Mouse (Mus musculus): Measurements from ENCODE around the gene Dnaaf2.
A peak's percentile ranks its signal among the peaks of the same experiment; 100 is the strongest.
"Not testable (repeated sequence)": the region's sequence is repeated elsewhere in the genome, so short reads cannot be mapped to it uniquely, and the experiment has no call there.

Dnaaf2 gene

GRCm38 (mm10) chr12:69197378-69198163 lies 658 bp downstream of the Dnaaf2 start:
- DNase-seq (ENCODE audit: low spot score in 2 of 2): peak; percentile 11 to 22

GRCm38 (mm10) chr12:69196444-69197377 lies 1.5 kb downstream of the Dnaaf2 start, which contains the start of gene Gm49383:
Gene Gm49383 (minus strand): TSS chr12:69197104.
- peak; percentile 57 to 62 for DNase-seq (ENCODE audit: low spot score in 2 of 2)

DNA sequence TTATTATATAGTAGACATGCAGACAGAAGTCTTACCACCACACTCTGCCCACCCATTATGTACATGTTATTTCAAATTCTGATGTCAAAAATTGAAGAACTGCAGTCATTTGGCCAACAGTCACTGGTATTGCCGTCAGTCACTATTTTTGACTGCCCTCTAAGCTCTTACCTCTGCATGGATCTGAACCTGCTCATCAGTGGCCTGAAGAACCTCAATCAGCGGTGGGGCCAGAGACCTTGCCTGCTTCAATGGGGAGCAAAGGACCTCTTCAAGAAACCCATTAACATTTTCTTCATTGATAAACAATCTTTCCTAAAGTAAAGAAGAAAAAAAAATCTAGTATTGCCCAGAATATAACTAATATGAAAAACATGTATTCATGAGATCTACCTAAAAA lies 5.6 kb downstream of the Dnaaf2 start:
- no peak for DNase-seq (ENCODE audit: low spot score in 2 of 2)

GRCm38 (mm10) chr12:69191396-69191795 lies 6.8 kb downstream of the Dnaaf2 start:
- no peak for DNase-seq (ENCODE audit: low spot score in 2 of 2)

DNA sequence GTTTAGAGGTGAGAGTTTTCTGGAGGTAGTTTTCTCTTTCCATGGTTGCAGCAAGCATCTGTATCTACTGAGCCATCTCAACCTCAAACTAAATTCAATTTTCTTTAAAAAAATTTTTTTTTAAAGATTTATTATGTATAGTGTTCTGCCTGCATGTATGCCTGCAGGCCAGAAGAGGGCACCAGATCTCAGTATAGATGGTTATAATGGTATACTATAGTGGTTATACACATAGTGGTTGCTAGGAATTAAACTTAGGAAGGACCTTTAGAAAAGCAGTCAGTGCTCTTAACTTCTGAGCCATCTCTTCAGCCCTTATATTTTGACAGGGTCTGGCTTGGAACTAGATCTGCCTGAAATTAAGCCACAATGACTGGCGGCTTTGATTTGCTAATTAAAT lies 7.7 kb downstream of the Dnaaf2 start:
- no peak for DNase-seq (ENCODE audit: low spot score in 2 of 2)

DNA sequence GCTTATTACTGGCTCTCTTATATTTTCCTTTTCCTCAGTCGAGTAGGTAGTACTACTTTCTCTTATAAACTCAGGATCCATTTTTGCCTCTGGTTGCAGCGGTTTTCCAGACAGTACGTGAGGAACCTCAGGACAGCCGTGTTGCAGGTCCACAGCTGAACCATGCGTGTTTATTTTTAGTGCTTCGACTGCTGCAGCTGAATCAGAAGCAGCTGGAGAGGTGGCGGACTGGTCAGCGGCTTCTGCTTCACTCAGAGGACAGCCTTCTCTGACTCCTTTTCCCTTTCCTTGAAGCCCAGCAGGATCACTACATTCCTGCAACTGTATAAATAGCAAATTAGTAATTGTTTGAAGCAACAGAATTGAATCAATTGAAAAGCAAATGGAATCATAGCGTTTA lies 8.2 kb downstream of the Dnaaf2 start:
- DNase-seq (ENCODE audit: low spot score in 2 of 2): no peak

GRCm38 (mm10) chr12:69186811-69187471 lies 11.3 kb downstream of the Dnaaf2 start:
- no peak for DNase-seq (ENCODE audit: low spot score in 2 of 2)

- no peak for DNase-seq (ENCODE audit: low spot score in 2 of 2)
Measured at GRCm38 (mm10) chr12:69185371-69185770, 12.9 kb downstream of the Dnaaf2 start.

DNA sequence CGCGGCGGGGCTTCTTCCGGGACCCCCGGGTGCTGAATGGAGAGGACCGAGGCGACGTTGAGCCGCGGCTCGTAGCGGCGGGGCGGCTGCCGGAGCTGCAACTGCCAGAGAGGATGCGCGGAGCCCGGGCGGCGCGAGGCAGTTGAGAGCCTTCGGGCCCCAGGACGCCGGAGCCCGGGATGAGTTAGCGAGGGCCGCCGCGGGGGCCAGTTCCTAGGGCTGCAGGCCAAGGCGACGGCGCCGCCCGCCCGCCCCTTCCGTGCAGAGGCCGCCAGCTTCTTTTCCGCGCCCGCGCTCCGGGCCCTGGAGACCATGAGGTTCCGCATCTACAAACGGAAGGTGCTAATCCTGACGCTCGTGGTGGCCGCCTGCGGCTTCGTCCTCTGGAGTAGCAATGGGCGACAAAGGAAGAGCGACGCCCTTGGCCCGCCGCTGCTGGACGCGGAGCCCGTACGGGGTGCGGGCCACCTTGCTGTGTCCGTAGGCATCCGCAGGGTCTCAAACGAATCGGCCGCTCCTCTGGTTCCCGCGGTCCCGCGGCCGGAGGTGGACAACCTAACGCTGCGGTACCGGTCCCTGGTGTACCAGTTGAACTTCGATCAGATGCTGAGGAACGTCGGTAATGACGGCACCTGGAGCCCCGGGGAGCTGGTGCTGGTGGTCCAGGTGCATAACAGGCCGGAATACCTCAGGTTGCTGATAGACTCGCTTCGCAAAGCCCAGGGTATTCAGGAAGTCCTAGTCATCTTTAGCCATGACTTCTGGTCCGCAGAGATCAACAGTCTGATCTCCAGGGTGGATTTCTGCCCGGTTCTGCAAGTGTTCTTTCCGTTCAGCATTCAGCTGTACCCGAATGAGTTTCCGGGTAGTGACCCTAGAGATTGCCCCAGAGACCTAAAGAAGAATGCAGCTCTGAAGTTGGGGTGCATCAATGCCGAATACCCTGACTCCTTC lies 13.6 kb downstream of the Dnaaf2 start:
- peak; percentile 42 to 55 for DNase-seq (ENCODE audit: low spot score in 2 of 2)

GRCm38 (mm10) chr12:69183583-69184308 lies 14.5 kb downstream of the Dnaaf2 start, which contains the start of the genes Rpl36al and Mgat2:
Gene Rpl36al (minus strand): TSS chr12:69184083.
Gene Mgat2 (plus strand): TSS chr12:69184157.
- peak; percentile 97 to 98 for DNase-seq (ENCODE audit: low spot score in 2 of 2)

DNA sequence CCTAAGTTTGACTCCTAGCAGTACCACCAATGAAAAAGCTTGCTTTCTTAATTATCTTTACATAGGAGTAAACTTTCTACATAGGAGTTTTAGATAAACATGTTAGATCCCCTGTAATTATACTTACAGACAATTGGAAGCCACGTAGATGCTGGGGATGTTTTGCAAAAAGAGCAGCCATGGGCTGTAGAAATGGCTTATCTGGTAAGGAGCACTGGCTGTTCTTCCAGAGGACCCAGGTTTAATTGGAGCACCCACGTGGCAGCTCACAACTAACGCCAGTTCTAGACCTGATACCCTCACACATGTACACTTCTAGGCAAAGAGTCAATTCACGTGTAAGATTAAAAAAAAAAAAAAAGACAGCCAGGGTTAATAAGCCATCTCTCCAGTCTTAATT lies 16.4 kb downstream of the Dnaaf2 start:
- DNase-seq (ENCODE audit: low spot score in 2 of 2): no peak

GRCm38 (mm10) chr12:69179371-69179770 lies 18.9 kb downstream of the Dnaaf2 start:
- DNase-seq (ENCODE audit: low spot score in 2 of 2): no peak

DNA sequence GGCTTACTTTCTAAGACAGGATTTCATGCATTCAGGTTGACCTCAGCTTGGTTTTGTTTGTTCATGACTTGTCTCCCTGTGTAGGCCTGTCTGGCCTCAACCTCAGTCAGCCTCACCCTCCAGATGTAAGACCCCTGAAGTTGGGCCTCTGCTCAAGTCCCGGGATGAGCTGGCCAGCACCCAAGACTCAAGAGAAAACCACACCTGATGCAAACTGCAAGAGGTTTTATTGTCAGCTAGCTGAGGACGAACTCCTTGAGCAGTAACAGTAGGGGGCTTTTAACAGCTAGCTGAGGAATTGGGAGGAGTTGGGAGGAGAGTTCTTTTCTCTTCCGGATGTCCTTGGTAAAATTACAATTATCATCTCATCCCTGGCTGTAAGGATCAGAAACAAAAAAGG lies 20.7 kb downstream of the Dnaaf2 start:
- DNase-seq (ENCODE audit: low spot score in 2 of 2): no peak

GRCm38 (mm10) chr12:69175975-69176374 lies 22.3 kb downstream of the Dnaaf2 start:
- DNase-seq (ENCODE audit: low spot score in 2 of 2): no peak

DNA sequence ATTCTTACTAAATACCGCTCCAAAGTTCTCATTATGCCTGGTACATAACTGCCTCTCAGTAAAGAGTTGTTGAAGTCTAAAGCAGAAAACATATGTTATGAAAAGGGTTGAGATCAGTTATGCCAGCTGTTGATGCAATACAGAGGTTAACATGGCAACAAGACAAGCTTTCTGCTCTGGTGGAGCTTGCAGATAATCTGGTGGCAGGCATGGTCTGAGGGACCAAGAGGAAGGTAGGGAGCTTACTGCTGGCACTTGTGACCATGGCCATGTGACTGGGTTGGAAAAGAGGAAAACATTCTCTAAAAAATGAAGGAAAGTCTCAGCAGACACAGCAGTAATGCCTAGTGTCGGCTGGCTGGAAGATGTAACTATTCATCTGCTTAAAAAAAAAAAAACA lies 26.9 kb downstream of the Dnaaf2 start:
- no peak for DNase-seq (ENCODE audit: low spot score in 2 of 2)

GRCm38 (mm10) chr12:69168461-69169106 lies 29.6 kb downstream of the Dnaaf2 start, which contains the start of gene Lrr1:
Gene Lrr1 (plus strand): TSS chr12:69168814.
- DNase-seq (ENCODE audit: low spot score in 2 of 2): peak; percentile 64 to 79

- no peak for DNase-seq (ENCODE audit: low spot score in 2 of 2)
Measured at GRCm38 (mm10) chr12:69167656-69168460, 30.4 kb downstream of the Dnaaf2 start.

- not testable (repeated sequence) for DNase-seq (ENCODE audit: low spot score in 2 of 2)
Measured at GRCm38 (mm10) chr12:69166861-69167581, 31.2 kb downstream of the Dnaaf2 start.

All from right cerebral cortex, postnatal 36 days (tissue).